Mouse (Mus musculus) myocyte (in vitro differentiated cells): ENCODE measurements at regions not wholly inside any gene's neighbourhood (a gene's known extent, or its start where the extent isn't known, plus 50 kb on each side); places are given as distances from the start of the nearest gene placed in this dataset.

ENCODE experiments used
- H3K27me3 ChIP-seq: one replicate; pipeline ENCODE4 v1.6.1; 2011; ENCODE audit not compliant: control insufficient read depth, insufficient read depth, insufficient read length
- H3K36me3 ChIP-seq: one replicate; pipeline ENCODE4 v1.6.1; 2011; ENCODE audit not compliant: control insufficient read depth, insufficient read depth
- H3K4me2 ChIP-seq: one replicate; pipeline ENCODE4 v1.6.1; 2011; ENCODE audit warnings: low read depth, control low read depth
- H3K4me3 ChIP-seq: one replicate; pipeline ENCODE4 v1.5.1; 2011; ENCODE audit warnings: mild to moderate bottlenecking, control low read depth, moderate library complexity
- H3K79me2 ChIP-seq: one replicate; pipeline ENCODE4 v1.6.1; 2011; ENCODE audit not compliant: control insufficient read depth, insufficient read depth
- H3ac ChIP-seq: one replicate; pipeline ENCODE4 v1.6.1; 2011; ENCODE audit not compliant: control insufficient read depth, insufficient read length
- CEBPB ChIP-seq: IDR thresholded peaks from 2 replicates; pipeline ENCODE4 v1.6.1; 2011; ENCODE audit warnings: mild to moderate bottlenecking, moderate library complexity; ENCODE audit not compliant: poor library complexity, insufficient read depth, severe bottlenecking
- E2F4 ChIP-seq: IDR thresholded peaks from one replicate; pipeline ENCODE4 v1.6.1; 2011; ENCODE audit warnings: mild to moderate bottlenecking, control low read depth, moderate library complexity; ENCODE audit not compliant: insufficient read depth
- MAX ChIP-seq: IDR thresholded peaks from one replicate; pipeline ENCODE4 v1.6.1; 2011; ENCODE audit warnings: low read depth, mild to moderate bottlenecking, control low read depth
- MYOD1 ChIP-seq, 3 experiments: IDR thresholded peaks; one replicate each; pipeline ENCODE4 v1.6.1; 2011; ENCODE audit warnings: control low read depth in 2 of 3, low read depth in 2 of 3, mild to moderate bottlenecking in 2 of 3, moderate library complexity in 1 of 3; ENCODE audit not compliant: insufficient read length in 2 of 3, control insufficient read depth in 1 of 3
- MYOG ChIP-seq, 3 experiments: IDR thresholded peaks; one replicate each; pipeline ENCODE4 v1.6.1; 2011; ENCODE audit warnings: control low read depth in 2 of 3, low read depth in 2 of 3, mild to moderate bottlenecking in 2 of 3; ENCODE audit not compliant: insufficient read length in 2 of 3, control insufficient read depth in 1 of 3, insufficient read depth in 1 of 3
- POLR2A ChIP-seq: IDR thresholded peaks from one replicate; pipeline ENCODE4 v1.6.1; 2011; ENCODE audit warnings: low read depth, mild to moderate bottlenecking, control low read depth, moderate library complexity; ENCODE audit not compliant: insufficient read length
- POLR2AphosphoS2 ChIP-seq: IDR thresholded peaks from one replicate; pipeline ENCODE4 v1.6.1; 2011; ENCODE audit warnings: low read depth, control low read depth; ENCODE audit not compliant: insufficient read length
- REST ChIP-seq: IDR thresholded peaks from one replicate; pipeline ENCODE4 v1.6.1; 2011; ENCODE audit warnings: mild to moderate bottlenecking, control low read depth, moderate library complexity; ENCODE audit not compliant: insufficient read depth, insufficient read length
- SRF ChIP-seq: IDR thresholded peaks from one replicate; pipeline ENCODE4 v1.6.1; 2011; ENCODE audit warnings: low read depth; ENCODE audit not compliant: control insufficient read depth, insufficient read length
- TCF12 ChIP-seq: IDR thresholded peaks from one replicate; pipeline ENCODE4 v1.6.1; 2011; ENCODE audit warnings: mild to moderate bottlenecking, control low read depth; ENCODE audit not compliant: poor library complexity, insufficient read depth, severe bottlenecking
- TCF3 ChIP-seq: IDR thresholded peaks from one replicate; pipeline ENCODE4 v1.6.1; 2011; ENCODE audit warnings: low read depth, control low read depth; ENCODE audit not compliant: insufficient read length
- USF1 ChIP-seq: IDR thresholded peaks from one replicate; pipeline ENCODE4 v1.6.1; 2011; ENCODE audit warnings: low read depth, mild to moderate bottlenecking, control low read depth, moderate library complexity

DNA sequence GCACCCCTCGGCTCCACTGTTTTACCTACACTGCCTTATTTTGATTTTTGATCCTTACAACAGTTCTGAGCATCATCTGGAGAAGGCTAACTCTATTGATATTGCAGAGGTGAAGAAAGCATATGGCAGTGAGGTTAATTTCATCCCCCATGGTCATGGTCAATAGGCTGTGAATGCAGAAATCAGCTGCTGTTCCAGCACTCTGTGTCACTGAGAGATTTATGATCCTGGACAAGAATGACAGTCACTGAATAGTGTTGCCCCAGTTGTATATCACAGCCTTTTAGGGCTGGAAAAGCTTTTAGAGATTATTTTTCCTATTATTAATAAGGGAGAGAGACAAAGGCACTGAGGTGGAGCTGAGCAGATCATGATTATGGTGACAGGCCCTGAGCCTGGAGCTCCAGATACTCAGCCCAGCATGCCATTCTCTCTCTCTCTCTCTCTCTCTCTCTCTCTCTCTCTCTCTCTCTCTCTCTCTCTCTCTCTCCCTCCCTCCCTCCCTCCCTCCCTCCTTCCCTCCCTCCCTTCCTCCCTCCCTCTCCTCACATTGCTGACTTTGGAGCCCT, 128.5 kb upstream of the Arhgap20 start:
- Histone ChIP-seq H3K4me2 (no peak overlapping the region), H3K36me3 (no peaks in the 10 kb centered on the region), H3ac (no peak overlapping the region), H3K27me3 (no peaks in the 10 kb centered on the region), H3K79me2 (no peaks in the 10 kb centered on the region), H3K4me3 (no peak overlapping the region)
- TF ChIP-seq CEBPB (no peak), POLR2A (no peak), MYOD1 (IDR thresholded peaks at IDR 0.05; ENCODE audit: control insufficient read depth in 1 of 3, insufficient read length in 2 of 3, low read depth in 2 of 3) (no peak), USF1 (no peak), MYOG (IDR thresholded peaks at IDR 0.05; ENCODE audit: control insufficient read depth in 1 of 3, insufficient read depth in 1 of 3, insufficient read length in 2 of 3, low read depth in 2 of 3) (no peak)

DNA sequence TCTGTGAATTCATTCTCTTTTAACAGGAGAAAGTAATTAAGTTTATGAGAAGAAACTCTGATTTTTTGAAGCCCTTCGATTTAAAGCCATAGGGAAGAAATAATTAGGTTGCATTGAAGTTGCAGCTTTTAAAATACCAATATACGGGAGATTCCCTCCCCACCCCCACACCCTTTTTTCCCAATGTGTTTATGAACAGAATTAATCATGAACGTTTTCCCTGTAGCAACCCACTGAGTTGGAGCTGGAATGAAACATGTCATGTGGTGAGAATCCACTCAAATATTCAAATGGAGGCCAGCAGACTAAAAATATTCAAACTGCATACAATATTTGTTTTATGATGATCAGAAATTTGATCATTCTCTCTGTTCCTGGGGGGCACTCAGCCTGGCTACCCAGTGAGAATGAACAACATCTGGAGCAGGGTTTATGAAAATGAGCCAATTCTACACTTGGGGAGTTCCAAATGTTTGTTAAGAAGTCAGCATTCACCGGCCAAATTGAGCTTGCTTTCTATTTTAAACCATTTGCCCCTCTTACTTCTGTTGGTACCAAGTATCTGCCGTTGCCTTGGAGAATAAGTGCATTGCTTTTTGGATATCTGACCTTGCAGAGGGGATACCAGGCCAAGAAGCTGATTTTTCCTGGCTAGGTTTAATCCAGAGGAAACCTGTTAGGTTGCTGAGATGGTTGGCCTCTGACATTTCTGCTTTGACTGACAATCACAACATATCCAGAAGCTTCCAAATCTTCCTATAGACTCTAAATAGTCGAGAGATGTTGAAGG, 127.8 kb upstream of the Arhgap20 start:
- Histone ChIP-seq H3K4me3 (no peak overlapping the region), H3K27me3 (no peaks in the 10 kb centered on the region), H3K79me2 (no peaks in the 10 kb centered on the region), H3ac (no peak overlapping the region), H3K4me2 (no peak overlapping the region), H3K36me3 (no peaks in the 10 kb centered on the region)
- TF ChIP-seq POLR2A (no peak), CEBPB (no peak), TCF3 (no peak), MYOD1 (IDR thresholded peaks at IDR 0.05; ENCODE audit: control insufficient read depth in 1 of 3, insufficient read length in 2 of 3, low read depth in 2 of 3) (no peak), POLR2AphosphoS2 (no peak), E2F4 (no peak), SRF (no peak), TCF12 (no peak), USF1 (no peak), MYOG (IDR thresholded peaks at IDR 0.05; ENCODE audit: control insufficient read depth in 1 of 3, insufficient read depth in 1 of 3, insufficient read length in 2 of 3, low read depth in 2 of 3) (no peak), REST (no peak), MAX (no peak)

DNA sequence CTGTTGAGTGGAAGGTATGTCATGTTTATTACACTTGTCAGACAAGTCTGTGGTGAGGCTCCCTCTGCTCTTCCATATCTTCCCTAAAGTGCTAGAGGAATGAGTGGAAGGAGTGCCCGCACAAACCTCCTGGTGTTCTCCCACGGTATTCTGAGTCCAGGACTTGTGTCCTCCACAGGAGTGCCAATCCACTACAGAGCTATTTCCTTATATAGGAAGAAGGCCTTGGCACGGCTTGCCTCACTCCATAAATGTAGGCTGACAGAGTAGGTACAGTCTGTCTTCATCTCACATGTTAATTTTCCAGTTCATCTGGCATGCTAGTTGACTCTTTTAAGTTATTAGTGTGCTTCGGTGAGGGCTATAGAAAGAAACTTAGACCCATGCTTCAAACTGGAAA, 123.4 kb upstream of the Arhgap20 start:
- Histone ChIP-seq H3K36me3 (no peaks in the 10 kb centered on the region), H3K27me3 (no peaks in the 10 kb centered on the region), H3ac (no peak overlapping the region), H3K4me2 (no peak overlapping the region), H3K4me3 (no peak overlapping the region), H3K79me2 (no peaks in the 10 kb centered on the region)
- TF ChIP-seq E2F4: no peak
- TF ChIP-seq USF1: no peak

- TF ChIP-seq TCF3: no peak
- TF ChIP-seq CEBPB: no peak
- H3K79me2 ChIP-seq: no peaks in the 10 kb centered on the region
Measured at GRCm38 (mm10) chr9:51645426-51645825, 119.7 kb upstream of the Arhgap20 start.

GRCm38 (mm10) chr9:51653376-51654292, 111.5 kb upstream of the Arhgap20 start:
- TF ChIP-seq SRF (no peak), POLR2AphosphoS2 (no peak), MAX (no peak), TCF3 (no peak), TCF12 (no peak), E2F4 (no peak), CEBPB (no peak), USF1 (no peak), MYOD1 (IDR thresholded peaks at IDR 0.05; ENCODE audit: control insufficient read depth in 1 of 3, insufficient read length in 2 of 3, low read depth in 2 of 3) (no peak)
- Histone ChIP-seq H3K36me3 (no peaks in the 10 kb centered on the region), H3K27me3 (no peaks in the 10 kb centered on the region), H3ac (no peak overlapping the region), H3K4me3 (no peak overlapping the region), H3K79me2 (no peaks in the 10 kb centered on the region), H3K4me2 (no peak overlapping the region)

More at GRCm38 (mm10) chr9:51645426-51645825, 119.7 kb upstream of the Arhgap20 start:
- no peak overlapping the region for H3ac ChIP-seq
- H3K27me3 ChIP-seq: no peaks in the 10 kb centered on the region
- H3K36me3 ChIP-seq: no peaks in the 10 kb centered on the region
- H3K4me2 ChIP-seq: no peak overlapping the region
- H3K4me3 ChIP-seq: no peak overlapping the region
